Mouse (Mus musculus): Measurements from ENCODE around the gene Ntng2.

The Ntng2 gene

DNA sequence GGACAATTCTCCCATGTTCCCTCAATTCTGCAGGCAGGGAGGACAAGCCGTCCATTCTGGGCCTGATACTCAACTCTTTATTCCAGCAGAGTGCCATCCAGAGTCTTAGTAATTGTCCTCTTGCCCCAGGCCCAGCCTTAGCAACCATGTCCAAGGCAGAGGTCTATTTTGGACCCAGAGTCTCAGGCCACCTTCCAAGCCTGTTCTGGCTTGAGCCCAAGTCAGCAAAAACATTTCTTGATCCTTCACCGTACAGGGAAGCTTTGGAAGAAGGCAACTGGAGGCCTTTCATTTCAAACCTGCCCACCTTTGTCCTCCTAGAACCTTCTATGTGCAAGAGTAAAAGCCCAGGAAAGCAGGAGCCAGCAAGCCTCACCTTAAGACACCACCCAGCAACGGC lies 17.8 kb downstream of the Ntng2 start:
- DNase-seq: no peak

DNA sequence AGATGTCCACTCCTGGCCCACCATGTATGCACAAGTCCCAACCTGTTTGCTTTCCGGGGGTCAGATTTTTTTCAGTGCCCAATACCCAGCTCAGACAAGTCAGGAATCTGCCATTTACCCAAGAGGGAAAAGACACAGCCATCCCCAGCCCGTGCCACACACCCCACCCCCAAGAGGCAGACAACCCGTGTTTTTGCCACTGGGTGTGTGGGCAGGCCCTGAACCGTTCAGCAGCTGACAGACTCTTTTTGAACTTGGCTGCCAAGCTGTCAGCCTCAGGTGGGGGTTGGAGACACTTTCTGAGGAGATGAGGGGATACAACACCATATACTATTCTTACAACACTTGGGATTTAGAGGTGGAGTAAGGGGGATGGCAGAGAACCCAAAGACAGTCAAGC lies 18.8 kb downstream of the Ntng2 start:
- no peak for DNase-seq

DNA sequence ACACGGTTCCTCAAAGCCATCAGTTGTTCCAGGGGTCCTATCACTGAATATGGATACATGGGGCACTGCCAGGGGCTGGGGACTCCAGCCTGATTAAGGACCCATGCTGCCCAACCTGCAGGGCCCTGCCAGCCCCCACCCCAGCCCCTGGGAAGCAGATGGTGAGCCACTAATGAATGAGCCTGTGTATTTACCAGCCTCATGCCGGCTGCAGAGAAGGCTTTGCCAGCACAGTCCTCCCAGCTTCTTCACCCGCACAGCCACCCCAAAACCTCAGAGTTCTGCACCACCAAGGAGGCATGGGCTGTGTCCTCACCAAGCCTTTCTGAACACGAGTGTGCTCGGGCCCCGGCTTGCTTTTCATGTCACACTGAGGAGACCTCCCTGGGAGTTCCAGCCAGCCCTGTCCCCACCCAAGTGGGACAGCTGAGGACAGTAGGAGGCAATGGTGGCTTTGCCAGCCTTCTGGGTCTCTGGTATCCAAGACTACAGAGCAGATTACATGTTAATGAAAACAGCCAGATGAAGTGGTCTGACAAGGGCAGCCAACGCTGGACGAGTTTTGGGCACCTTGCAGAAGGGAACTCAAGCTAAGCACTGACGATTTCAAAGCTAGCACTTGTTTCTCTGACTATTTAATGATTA lies 22.5 kb downstream of the Ntng2 start:
- no peak for DNase-seq

GRCm38 (mm10) chr2:29226671-29227070 lies 26.1 kb downstream of the Ntng2 start:
- DNase-seq: no peak

DNA sequence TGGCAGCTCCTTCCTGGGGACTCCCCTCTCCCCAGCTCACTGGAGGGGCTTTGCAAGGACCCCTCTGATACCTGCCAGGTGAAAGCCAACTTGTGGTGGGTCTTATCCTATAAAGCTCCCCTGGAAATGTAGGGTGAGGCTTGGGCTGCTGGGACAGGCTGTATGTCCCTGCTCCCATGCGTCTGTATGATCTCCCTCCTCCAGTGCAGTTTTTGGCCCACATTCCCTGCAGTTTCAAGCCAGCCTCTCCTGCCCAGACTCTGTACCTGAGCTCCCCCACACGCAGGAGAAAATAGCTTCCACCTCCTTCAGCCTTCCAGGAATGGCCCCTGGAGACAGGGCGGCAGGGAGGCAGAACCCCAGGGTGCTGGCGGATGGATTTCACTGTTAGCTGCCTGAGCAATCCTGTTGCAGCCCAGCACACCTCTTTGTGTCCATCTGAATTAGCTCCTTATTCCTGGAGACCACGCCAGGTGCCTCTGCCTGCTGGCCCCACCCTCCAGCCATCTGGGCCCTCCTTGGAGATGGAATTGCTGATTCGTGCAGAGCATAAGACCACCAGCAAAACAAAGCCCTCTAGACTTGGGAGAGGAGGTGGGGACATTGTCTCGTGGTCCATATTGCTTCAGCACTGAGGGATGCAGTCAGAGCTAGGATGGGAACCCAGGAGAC lies 29.1 kb downstream of the Ntng2 start:
- DNase-seq: no peak

GRCm38 (mm10) chr2:29222302-29222701 lies 30.5 kb downstream of the Ntng2 start:
- DNase-seq: peak in 1 of 2 experiments; percentile 7

DNA sequence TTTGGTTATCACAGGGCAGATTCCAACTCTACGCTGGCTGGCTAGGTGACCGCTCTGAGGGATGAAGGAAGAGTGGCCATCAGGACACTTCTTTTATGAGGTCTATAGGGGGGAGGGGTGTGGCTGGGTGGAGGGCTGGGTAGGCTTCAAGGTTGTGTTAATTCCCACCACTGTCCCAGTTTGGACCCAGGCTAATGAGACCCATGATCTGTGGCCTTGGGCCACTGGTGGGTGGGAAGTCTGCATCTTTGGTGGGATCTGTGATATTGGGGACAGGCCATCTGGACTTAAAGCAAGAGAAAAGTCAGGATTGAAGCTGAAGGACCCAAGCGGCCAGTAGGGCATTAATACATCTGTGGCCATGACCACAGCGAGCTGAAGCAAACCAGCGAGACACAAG lies 34.0 kb downstream of the Ntng2 start:
- DNase-seq: no peak

DNA sequence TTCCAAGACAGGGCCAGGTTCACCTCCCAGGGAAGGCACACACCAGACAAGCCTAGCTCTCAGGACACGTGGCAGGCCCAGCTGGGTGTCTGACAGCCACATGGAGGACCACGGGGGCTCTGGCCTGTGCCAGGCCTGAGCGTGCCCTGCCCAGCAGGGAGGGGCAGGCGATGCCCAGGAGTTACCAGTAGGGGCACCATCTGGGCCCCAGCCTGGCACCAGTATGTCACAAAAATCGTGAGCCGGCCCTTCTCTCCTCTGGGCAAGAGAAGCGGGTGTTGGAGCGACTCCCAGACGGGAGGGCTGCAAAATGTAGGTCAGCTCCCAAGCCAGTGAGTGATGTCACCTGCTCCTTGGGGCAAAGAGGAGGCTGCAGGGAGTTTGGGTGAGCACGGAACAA lies 34.9 kb downstream of the Ntng2 start:
- peak; percentile 10 to 58 for DNase-seq

GRCm38 (mm10) chr2:29217042-29217441 lies 35.8 kb downstream of the Ntng2 start:
- peak in 1 of 2 experiments; percentile 30 for DNase-seq

DNA sequence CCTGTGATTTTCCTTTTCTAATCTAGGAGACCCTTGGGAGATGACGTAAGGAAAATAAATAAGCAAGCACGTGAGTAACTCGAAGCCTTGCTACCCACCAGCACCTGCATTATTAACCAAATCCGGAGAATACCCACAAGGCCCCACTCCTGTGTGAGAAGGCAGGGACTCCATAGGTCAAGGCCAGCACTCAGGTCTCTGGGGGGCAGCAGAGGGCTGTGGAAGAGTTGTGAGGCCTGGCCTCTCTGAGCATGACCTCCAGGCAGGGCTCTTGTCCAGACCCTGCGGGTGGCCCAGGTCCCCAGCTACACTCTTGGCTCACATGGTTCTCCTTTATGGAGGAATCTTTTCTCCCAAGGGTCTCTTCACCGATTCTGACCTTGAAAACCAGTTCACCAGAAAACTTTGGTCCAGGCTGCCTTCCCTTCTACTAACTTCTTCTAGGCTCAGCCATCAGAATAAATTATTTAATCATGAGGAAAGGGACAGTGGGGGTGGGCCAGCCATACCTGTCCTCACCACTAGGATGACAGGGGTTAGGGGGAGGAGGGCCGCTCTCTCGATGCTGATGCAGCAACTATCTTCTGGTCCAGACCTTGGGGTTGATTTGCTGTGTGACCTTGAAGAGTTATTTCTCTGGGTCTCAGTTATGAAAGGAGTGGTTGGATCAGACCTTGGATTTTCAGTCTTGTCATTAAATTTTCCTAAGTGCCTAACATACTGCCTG lies 36.4 kb downstream of the Ntng2 start:
- DNase-seq: peak; percentile 65 to 68

DNA sequence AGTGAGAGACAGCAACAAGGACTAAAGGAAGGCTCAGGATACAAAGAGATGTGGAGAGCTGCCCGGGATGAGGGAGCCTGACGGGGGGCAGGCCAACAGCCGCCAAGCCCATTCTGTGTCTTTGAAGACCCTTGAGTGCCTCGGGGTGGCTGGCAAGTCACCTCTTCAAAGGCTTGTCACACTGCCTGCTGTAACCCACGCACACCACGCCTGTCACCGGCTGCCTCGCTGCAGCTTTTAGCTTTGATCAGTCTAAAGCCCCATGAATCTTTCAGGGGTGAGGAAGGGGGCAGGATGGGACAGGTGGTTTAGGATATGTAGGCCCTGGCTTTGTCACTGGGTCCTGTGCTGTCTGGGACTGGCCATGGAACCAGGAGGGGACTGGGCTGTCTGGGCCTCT lies 46.6 kb downstream of the Ntng2 start:
- no peak for DNase-seq

GRCm38 (mm10) chr2:29201223-29201955 lies 51.4 kb downstream of the Ntng2 start:
- no peak for DNase-seq

GRCm38 (mm10) chr2:29199909-29200308 lies 52.9 kb downstream of the Ntng2 start:
- peak; percentile 32 to 72 for DNase-seq

GRCm38 (mm10) chr2:29198446-29198845 lies 54.4 kb downstream of the Ntng2 start:
- no peak for DNase-seq

- DNase-seq: no peak
These were observed 56.0 kb downstream of the Ntng2 start for GRCm38 (mm10) chr2:29196844-29197243.

- DNase-seq: peak; percentile 74 to 76
These were observed 58.0 kb downstream of the Ntng2 start for GRCm38 (mm10) chr2:29194547-29195463.

- DNase-seq: peak in 1 of 2 experiments; percentile 16
These were observed 58.8 kb downstream of the Ntng2 start for GRCm38 (mm10) chr2:29193819-29194546.

- peak in 1 of 2 experiments; percentile 11 for DNase-seq
These were observed 60.1 kb downstream of the Ntng2 start for GRCm38 (mm10) chr2:29192629-29193278.

GRCm38 (mm10) chr2:29191216-29192215 lies 61.3 kb downstream of the Ntng2 start:
- peak; percentile 51 to 71 for DNase-seq

Data from kidney, postnatal 25 days (tissue).